Mouse (Mus musculus) stomach, postnatal 0 days (tissue): Measurements from ENCODE around the gene Sema3f.

Source experiments
- CTCF ChIP-seq: IDR thresholded peaks from 2 replicates; pipeline ENCODE4 v1.5.1; 2016; ENCODE audit warnings: antibody characterized with exemption, low read depth, mild to moderate bottlenecking, moderate library complexity
- EP300 ChIP-seq: optimal IDR thresholded peaks from 2 replicates; pipeline ENCODE3; 2016; ENCODE audit warnings: antibody characterized with exemption

- TF ChIP-seq CTCF (no peak; the same call in 1 of the 2 replicates), EP300 (no peak)
Measured at GRCm38 (mm10) chr9:107723292-107723691, 13.0 kb upstream of the Sema3f start.
